Mouse (Mus musculus): ENCODE measurements at regions not wholly inside any gene's neighbourhood (a gene's known extent, or its start where the extent isn't known, plus 50 kb on each side); places are given as distances from the start of the nearest gene placed in this dataset.

DNA sequence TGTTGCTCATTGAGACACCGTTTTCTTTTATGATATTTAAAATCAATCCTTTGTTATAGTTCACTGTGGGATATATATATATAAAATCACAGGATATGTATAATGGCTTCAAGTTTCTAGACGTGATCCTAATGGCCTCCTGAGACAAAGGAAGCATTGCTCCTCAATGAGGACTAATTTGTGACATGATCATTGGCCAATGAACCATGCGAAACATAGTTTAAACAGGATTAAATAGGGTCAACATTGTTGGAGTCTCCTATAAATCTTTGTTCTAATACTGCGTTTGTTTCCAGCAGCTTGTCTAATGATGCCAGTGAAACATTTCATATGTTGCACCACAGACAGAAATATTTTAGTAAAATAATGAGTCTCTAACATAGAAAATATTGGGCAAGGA is 105.5 kb downstream of the Agtr2 start:
- Histone ChIP-seq H3K4me2 (replicated peaks; ENCODE audit: low read depth) (no peak overlapping the region), H3K9me3 (ENCODE audit: control insufficient read depth, low read length) (no peaks in the 10 kb centered on the region), H3K27ac (replicated peaks) (no peak overlapping the region), H3K9ac (ENCODE audit: low read length) (no peak overlapping the region), H3K36me3 (ENCODE audit: control insufficient read depth, insufficient read depth, low read length) (no peaks in the 10 kb centered on the region), H3K27me3 (ENCODE audit: control insufficient read depth, insufficient read depth, low read length) (no peaks in the 10 kb centered on the region), H3K4me3 (ENCODE audit: low read depth, low read length) (no peak overlapping the region), H3K4me1 (replicated peaks; ENCODE audit: control insufficient read depth, insufficient read depth) (no peaks in the 10 kb centered on the region)
- no peak for ATAC-seq (ENCODE audit: low FRiP score, low TSS enrichment)
- 46% methylated on average over 4 of the region's 4 CpGs for WGBS
- no peak for DNase-seq (ENCODE audit: low spot score)
- TF ChIP-seq CTCF (IDR thresholded peaks at IDR 0.05; ENCODE audit: low read depth) (no peak), EP300 (optimal IDR thresholded peaks at IDR 0.05) (no peak)
